Mouse (Mus musculus) regulatory T cell (primary cell): Measurements from ENCODE around the gene Yif1a.
"Not testable (repeated sequence)": the region's sequence is repeated elsewhere in the genome, so short reads cannot be mapped to it uniquely, and the experiment has no call there.

Experiments
- in situ Hi-C: fragments of 300-600 bp; cut with MboI, MseI; formaldehyde crosslinking; loops from one replicate; pipeline ENCODE4 v1.15.1; 2025; ENCODE audit warnings: high pct_unique_total_duplicates

Yif1a gene

GRCm38 (mm10) chr19:5083961-5084833 is 4.1 kb upstream of the Yif1a start:
- in situ Hi-C loops: no loop called here

GRCm38 (mm10) chr19:5084834-5085144 is 3.5 kb upstream of the Yif1a start:
- in situ Hi-C loops: no loop called here

GRCm38 (mm10) chr19:5085145-5085863 is 3.0 kb upstream of the Yif1a start, which contains the start of gene Tmem151a:
Tmem151a (minus strand) TSS chr19:5085531.
- in situ Hi-C loops: no loop called here

- in situ Hi-C loops: not testable (repeated sequence)
Measured at GRCm38 (mm10) chr19:5086533-5086932, 1.8 kb upstream of the Yif1a start.

- in situ Hi-C loops: no loop called here
Measured at GRCm38 (mm10) chr19:5089324-5089723, 986 bp downstream of the Yif1a start.

GRCm38 (mm10) chr19:5092083-5092482 is 3.7 kb downstream of the Yif1a start:
- in situ Hi-C loops: loop anchor here (10.0 kb wide), 2 partner anchors 47 to 277 kb away; partner anchors contain the start of genes Brms1, Gm21992 and Rbm14

GRCm38 (mm10) chr19:5093481-5094242 is 5.3 kb downstream of the Yif1a start:
- in situ Hi-C loops: loop anchor here (10.0 kb wide), 2 partner anchors 49 to 279 kb away; partner anchors contain the start of genes Brms1, Gm21992 and Rbm14

GRCm38 (mm10) chr19:5094243-5094632 is 5.9 kb downstream of the Yif1a start:
- in situ Hi-C loops: loop anchor here (10.0 kb wide), 2 partner anchors 49 to 279 kb away; partner anchors contain the start of genes Brms1, Gm21992 and Rbm14

GRCm38 (mm10) chr19:5094746-5095417 is 6.5 kb downstream of the Yif1a start:
- in situ Hi-C loops: loop anchor here (10.0 kb wide), 2 partner anchors 50 to 280 kb away; partner anchors contain the start of genes Brms1, Gm21992 and Rbm14

GRCm38 (mm10) chr19:5095887-5096474 is 7.6 kb downstream of the Yif1a start:
- in situ Hi-C loops: loop anchor here (10.0 kb wide), 2 partner anchors 51 to 281 kb away; partner anchors contain the start of genes Brms1, Gm21992 and Rbm14

GRCm38 (mm10) chr19:5097521-5098362 is 9.4 kb downstream of the Yif1a start:
- in situ Hi-C loops: loop anchor here (10.0 kb wide), 2 partner anchors 53 to 283 kb away; partner anchors contain the start of genes Brms1, Gm21992 and Rbm14

- in situ Hi-C loops: loop anchor here (10.0 kb wide), 2 partner anchors 54 to 284 kb away; partner anchors contain the start of genes Brms1, Gm21992 and Rbm14
Measured at GRCm38 (mm10) chr19:5098363-5099143, 10.2 kb downstream of the Yif1a start, which contains the start of gene Cnih2. Cnih2 (minus strand) TSS chr19:5098521.

- in situ Hi-C loops: loop anchor here (10.0 kb wide), 1 partner anchor 991 kb away; no protein-coding TSS in a partner anchor
Measured at GRCm38 (mm10) chr19:5106074-5106473, 17.7 kb downstream of the Yif1a start.

- in situ Hi-C loops: loop anchor here (10.0 kb wide), 1 partner anchor 992 kb away; no protein-coding TSS in a partner anchor
Measured at GRCm38 (mm10) chr19:5106731-5107191, 18.4 kb downstream of the Yif1a start, which contains the start of gene Rab1b. Rab1b (minus strand) TSS chr19:5107072.

GRCm38 (mm10) chr19:5107556-5108270 is 19.4 kb downstream of the Yif1a start:
- in situ Hi-C loops: loop anchor here (10.0 kb wide), 1 partner anchor 993 kb away; no protein-coding TSS in a partner anchor

- in situ Hi-C loops: loop anchor here (10.0 kb wide), 1 partner anchor 993 kb away; no protein-coding TSS in a partner anchor
Measured at GRCm38 (mm10) chr19:5108271-5108575, 19.9 kb downstream of the Yif1a start.

- in situ Hi-C loops: loop anchor here (10.0 kb wide), 1 partner anchor 994 kb away; no protein-coding TSS in a partner anchor
Measured at GRCm38 (mm10) chr19:5108702-5109101, 20.4 kb downstream of the Yif1a start.
